Mouse (Mus musculus) lung, postnatal 4 days (tissue): ENCODE data around the gene Magi1.

Experiments
- DNase-seq, 2 experiments: peaks; one replicate each; pipeline ENCODE4 v3.0.0; 2021

The Magi1 gene

DNA sequence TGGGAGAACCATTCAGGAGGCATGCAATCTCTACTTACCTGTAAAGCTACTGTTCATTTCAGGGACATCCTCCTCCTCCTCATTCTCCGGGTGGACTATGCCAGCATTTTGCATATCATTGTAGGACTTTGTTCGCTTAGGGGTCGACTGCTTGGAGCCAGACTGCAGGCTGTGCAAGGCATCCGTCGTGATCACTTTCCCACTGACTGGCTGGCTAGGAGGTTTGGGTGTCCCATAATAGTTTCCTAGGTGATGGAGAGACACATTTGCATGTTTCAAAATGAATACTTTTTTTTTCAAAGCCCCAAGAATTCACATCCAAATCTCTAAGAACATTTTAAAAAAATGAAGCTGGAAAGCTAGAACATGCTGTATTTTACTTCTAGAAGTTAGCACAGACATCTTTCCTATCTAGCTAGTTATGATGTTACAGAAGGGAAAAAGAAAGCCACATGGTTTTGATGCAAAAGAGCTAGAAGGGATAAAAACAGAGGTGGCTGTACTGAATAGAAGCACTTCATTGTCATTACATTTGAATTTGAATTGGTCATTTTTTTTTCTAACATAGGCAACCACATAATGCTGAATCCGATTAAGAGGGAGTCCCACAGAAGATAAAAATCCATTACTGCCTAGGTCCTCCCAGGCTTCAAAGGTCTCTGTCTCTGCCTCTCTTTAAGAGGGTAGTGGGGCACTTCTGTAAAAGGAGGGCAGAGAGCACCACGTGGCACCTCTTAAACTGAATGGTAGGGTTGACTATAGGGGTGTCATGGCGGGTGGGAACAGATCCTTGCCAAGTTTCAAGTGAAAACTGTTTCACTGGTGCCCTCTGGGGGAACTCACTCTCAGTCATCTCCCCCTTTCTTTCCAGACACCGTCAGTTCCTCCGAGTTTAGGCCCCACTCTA is 491.2 kb downstream of the Magi1 start:
- DNase-seq = no peak

DNA sequence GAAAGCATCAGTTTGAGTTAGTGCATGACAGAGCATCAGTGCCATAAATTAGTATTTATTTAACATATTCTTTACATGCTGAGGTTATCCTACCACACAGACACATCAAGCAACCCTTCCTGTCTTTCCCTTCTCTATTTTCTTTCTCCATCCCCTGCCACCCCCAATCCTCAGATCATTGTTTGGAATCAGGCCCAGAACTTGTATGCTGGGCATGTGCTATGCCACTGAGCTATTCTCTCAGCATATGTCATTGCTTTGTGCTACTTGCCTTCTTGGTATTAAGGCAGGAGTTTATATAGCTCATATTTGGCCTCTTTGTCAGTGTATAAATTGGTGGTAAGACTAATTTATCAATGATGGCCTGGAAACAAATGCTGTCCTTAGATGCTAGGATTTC is 494.0 kb downstream of the Magi1 start:
- DNase-seq = no peak

DNA sequence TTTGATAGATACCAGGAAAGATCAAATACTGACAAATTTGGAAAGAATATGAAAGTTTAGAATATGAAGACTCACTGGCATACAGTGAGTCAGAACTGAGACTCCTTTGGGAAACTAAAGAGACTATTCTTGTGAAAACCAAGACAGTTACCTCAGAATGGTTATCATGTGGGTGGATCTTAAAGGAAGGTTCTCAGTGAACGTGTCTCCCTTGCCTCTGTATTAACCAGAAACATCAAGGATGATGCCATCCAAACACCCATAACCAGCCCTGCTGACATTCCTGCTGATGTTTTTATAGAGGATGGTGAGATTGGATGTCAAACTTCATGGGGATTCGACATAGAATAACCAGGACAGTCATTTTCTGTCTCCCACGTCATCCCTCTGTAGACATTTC is 496.7 kb downstream of the Magi1 start:
- DNase-seq = no peak

DNA sequence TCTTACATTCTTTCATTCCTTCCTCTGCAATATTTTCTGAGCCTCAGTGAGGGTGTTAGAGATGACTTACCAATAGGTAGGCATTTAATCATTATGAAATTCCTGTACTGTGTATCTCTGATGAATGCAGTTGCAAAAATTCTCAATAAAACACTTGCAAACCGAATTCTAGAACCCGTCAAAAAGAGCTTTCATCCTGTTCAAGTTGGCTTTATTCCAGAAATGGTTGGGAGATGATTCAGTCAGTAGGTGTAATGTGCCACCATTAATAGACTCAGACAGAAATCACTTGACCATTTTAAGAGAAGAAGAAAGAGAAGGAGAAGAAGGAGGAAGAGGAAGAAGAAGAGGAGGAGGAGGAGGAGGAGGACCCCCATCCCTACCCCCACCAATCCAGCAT is 497.5 kb downstream of the Magi1 start:
- no peak for DNase-seq

DNA sequence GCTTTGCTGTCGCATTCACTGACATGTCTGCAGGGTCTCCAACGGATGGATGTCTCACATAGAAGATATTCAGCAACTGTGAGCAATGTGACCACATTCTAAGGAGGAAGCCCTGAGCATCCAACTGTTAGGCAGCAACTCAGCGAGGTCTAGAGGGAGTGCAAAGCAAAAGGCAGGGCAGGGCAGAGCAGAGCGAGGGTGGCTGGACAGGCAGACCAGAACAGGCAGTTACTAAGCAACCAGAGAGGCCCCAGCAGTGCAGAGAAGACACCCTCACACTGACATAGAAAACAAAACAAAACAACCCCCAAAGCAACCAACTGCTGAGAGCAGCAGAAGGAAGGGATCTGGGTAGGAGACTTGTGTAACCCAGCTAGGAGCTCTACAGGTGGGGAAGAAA is 512.6 kb downstream of the Magi1 start:
- no peak for DNase-seq

DNA sequence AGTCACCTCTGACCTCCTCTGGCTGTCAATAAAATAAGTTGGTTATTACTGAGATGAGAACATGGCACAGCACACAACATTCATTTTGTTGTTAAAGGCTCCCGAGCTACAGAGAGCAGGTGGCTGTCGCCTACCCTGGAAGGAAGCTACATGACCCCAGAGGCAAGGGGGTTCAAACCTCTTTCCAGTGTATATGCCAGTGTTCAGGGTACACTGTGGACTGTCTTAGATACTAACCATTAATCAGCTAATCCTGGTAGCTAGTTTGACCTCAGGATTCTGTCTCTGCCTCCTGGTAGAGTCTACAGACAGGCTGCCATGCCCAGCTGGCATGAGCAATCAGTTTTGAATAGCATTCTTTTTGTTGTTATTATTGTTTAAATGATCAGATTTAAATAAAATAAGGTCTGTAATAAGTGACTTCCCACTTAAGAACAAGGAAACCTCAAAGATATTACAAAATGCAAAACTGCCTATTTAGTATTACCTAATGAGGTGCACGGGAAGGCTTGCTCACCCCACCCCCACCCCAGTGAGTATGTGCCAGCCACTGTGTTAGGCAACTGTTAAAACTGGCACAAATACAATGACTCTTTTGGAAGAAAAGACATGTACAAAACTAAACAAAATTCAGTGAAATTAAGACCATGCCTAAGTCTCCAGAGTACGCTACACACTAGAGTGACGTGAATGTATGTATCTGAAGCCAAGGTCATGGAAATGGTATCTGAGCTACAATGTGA is 513.3 kb downstream of the Magi1 start:
- DNase-seq = no peak

DNA sequence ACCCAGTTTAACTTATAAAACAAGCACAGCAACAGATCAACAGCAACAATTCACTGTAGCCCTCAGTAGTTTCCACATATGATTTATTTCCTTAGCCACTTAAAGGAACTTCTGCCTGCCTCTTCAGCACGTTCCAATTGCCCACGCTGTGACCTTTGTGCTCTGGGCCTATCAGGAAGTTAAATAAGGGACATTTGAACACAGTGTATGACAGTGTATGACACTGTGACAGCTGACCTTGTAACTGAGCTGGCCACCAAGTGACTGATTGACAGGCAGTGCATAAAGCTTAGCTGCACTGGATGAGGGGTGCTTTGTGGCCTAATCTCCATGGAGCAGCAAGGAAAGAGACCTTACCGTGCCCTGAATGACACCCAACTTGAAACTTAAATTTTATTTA is 525.6 kb downstream of the Magi1 start:
- DNase-seq = no peak

DNA sequence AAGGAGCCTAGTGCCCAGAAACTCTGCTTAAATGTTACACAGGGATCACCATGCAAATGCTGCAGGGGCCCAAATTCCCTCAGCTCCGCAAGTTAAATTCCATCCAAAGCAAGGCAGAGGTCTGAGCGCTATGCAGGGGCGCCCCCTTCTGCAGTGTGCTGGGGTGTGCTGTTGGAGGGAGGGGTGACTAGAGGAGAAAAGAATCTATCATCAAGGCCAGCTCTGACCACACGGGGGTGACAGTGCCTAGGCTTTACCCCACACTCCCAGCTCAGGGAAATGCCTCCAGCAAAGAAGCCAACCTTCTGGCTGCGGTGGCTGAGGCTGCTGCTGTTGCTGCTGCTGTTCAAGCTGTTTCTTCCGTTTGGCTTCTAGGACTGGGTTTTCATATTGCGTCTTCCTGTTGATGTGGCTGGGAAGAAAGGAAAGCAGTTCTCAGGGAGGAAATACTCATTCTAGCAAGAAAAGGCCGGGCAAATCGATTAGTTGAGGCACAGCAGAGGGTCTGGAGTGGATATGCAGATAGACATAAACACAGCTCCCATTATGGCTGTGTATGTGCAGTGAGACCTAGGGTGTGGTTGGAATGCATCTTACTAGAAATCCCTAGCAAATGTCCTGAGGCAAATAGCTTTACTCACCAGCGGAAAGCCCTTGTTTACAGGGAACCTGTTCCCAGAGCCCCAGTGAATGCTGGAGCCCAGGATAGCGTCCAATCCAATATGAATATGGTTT is 526.2 kb downstream of the Magi1 start:
- peak; percentile 85 to 86 for DNase-seq

DNA sequence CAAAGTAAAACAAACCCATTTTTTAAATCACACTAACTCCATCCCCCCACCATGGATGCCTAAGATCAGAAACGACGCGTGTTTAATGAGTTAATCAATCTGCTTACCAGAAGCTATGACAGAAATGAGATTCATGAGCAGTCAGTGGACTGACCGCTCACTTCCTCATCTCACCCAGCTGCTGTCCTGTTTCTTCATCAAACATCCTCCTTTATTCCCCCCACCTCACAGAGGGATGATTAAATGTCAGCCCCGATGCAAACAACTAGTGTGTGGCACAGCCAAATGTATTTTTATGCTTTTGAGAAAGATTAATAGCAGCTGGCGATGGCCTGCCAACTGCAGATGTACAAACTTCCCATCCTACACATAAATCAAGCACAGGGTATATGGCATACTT is 540.6 kb downstream of the Magi1 start:
- DNase-seq = no peak

DNA sequence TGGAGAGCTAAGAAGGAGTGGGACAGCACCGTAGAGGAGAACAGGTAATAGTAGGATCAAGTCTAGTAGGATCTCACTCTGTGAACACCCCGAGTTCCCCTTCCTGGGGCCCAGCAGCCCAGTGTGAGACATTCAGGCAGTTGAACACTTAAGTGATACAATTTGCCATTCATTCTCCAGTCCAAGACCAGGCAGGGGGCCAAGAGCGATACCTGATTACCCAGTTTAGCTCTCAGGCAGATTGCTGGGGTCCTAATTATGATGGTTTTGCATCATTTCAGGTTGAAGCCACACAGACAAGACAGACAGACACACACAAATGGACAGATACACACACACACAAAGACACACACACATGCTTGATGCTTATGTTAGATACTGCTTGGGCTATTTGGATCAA is 543.9 kb downstream of the Magi1 start:
- DNase-seq = no peak

DNA sequence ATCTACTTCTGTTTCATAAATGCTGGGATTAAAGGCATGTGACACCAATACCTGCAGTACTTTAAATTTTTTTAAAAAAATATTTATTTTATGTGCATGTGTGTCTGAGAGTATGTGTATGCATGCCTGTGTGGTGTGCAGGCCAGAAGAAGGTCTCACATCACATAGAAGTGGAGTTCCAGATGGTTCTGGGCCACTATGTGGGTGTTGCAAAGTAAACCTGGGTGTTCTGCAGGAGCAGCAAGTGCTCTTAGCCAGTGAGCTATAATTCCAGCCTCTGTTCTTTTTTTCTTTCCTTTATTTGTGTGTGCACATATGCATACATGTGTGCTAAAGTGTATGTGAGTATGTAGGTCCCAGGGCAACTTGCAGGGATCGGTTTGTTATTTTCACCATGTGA is 546.6 kb downstream of the Magi1 start:
- DNase-seq = no peak

DNA sequence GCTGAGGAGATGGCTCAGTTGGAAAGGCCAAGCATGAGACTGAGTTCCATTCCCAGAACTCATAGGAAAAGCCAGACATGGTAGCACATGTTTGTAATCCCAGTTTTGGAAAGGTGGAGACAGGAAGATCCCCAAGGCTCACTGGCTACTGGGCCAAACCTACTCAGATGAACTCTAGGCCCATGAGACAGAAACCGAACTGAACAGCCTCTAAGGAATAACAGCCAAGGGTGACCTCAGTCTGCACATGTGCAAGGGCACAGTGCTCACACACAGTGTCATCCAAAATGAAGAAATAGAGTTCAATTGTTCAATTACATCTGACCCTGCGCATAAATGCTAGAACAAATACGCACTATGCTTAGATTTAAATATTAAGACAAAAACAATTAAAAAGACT is 547.6 kb downstream of the Magi1 start:
- no peak for DNase-seq

DNA sequence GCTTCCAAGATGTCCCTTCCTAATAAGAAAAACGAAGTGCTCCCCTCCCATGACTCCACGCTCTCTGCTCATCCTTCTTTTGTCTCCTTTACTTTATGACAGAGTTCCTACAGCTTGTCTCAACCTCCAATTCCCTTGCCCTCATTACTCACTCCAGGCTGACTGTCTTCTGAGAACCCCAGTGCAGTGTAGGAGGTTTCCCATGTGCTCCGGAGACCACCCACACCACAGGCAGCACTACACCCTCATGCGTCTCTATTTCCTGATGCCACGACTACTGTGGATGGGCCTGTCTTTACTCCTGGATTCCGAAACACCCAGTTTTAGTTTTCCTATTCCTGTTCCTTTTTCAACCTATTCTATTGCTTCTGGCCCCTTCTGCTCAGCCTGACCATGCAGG is 549.9 kb downstream of the Magi1 start:
- DNase-seq = no peak

DNA sequence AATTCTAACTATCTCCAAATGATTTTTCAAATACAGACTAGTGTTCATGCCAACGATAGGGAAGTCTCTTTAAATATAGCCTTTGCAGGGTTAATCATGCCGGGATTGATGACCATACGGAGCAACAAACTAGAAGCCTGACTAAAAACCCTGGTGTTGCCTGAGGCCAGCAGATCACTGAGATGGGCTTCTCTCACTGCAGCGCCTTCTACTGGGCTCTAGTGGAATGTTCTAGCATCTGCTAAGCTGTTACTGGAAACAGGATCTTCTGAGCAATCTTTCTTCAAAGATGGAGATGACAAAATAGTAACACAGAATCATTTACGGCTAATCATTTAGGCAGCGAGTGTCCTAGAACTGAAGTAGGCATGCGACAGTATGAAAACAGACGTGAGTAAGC is 554.0 kb downstream of the Magi1 start:
- peak in 1 of 2 experiments; percentile 15 for DNase-seq

DNA sequence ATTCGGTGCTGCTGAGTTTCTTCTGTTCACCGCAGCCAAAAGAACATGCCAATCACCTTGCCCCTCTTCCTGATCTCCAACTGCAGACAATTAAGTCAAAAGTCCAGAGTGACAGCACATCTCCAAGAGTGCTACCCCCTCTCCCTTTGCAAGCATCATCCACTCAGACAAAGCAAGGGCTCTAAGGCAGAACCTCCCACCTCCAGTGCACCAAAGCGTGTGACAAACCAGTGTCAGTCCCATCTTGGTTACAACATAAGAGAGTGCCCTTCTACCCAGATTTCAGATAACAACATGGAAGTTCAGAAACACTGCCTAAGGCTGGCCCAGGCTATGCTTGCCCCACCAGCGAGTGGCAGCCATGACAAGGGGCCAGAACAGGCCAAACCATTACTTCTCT is 554.9 kb downstream of the Magi1 start:
- no peak for DNase-seq

DNA sequence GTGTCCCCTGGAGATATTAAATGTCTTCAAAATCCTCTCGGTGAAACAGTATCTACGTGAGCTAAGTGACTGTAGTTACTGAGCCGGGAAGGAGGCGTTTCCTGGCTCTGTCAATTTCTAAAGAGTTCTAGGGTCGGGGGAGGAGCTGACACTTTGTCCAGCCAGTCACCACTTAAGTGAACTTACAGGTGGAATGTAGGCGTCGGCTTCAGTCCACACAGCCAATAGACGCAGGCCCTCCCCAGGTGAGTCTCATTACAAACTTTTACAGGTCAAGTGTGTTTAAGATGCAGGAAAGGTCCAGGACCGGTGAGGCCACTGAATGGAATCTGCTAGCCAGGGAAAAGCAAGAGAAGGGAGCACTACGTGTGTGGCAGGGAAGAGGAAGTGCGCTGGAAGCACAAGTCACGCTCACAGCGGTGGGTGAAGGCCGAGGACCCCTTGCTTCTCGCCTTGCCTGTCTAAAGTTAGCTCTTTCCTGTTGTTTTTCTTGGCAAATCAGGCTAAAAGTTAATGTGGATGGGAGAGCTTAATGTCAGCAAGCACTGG is 556.0 kb downstream of the Magi1 start:
- peak; percentile 43 to 60 for DNase-seq

DNA sequence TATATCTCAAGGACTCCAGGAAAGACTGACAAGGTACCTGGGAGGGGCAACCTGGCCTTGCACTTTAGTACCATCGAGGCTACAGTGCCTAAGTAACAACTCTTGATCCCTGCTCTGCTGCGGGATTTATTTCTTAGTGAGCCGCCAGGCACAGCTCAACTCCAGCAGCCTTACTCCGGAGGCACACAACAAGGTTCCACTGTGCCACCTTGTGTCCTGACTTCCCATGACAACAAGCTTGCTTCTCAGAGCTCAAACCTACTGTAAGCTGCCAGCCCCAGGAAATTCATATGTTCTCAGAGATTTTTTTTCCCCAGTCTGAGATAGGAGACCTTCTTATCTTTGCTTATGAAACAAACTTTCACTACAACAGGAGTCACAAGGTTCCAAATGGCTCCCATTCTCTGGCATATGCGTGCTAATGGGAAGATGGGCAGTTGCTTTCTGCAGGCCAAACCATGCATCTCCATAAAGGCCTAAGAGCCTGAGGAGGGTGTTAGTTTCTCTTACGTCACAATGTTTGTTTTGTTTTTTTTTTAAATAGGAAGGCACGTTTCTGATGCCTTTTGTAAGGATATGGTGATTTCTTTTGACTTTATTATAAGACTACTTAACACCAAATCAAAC is 556.8 kb downstream of the Magi1 start:
- no peak for DNase-seq

DNA sequence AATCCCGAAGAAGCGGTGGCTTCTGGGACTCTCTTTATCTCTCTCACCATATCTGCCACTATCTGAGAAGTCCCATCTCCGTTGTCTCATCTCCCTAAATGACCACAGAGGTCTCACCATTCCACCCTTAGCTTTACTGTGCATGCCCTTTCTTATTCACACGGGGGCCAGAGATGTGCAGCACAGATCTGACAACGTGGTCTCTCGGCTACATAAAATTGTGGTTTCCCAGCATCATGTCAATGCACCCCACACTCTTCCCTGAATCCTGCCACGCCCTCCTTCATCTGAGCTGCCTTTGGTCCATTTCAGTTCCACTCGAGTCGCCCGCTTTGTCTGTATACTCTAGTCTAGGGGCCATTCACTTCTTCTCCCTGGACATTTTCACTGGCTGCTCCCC is 557.6 kb downstream of the Magi1 start:
- no peak for DNase-seq

DNA sequence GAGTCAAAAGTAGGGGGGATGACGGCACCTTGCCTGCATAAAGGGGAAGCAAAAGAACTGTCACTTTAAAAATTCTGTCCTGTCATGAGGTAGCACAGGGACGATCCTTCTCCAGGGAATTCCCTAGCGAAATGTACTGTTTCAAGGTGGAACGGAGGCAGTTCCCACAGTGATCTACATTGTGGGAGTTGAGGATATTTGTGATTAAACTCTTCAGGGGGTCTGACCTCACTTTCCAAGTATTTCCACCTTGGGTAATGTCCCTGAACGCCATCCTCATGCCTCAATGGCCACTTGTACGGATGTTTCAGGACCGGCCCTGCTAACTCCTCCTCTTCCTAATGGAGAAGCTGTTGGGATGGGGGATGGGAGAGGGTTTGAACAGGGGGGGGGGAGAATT is 559.0 kb downstream of the Magi1 start:
- no peak for DNase-seq

DNA sequence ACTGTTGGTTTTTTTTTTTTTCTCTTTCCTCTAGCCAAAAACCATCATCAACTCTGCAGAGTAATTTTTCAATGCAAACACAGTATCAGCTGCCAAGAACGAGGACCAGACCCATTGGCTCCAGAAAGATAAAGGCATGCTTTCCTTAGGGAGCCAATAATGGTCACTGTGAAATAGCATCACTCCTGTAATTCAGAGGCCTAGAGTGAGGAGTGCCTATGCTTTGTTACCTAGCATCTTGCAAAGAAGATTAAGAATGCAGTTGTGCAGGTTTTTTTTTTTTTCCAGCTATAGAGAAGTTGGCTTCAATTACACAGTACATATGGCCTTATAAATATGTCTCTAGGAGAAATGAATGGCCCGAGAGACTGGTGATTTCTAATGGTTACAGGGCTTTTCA is 560.5 kb downstream of the Magi1 start:
- DNase-seq = no peak

DNA sequence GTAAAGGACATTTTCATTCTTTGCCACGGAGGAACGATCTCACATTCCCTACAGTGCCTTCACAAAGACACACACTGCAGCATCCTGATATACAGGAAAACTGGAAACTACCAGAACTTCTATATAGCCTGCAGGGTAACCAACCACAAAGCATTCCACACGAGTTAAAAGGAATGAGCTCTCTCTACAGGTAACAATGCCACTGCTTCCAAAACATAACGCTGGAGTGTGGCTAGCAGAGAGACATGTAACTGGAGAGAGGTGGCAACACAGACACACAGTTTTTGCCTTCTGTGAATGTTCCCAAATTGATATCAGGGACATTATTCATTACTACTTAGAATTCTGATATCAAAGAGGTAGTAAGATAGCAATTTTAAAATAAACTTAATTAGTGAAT is 564.2 kb downstream of the Magi1 start:
- no peak for DNase-seq

DNA sequence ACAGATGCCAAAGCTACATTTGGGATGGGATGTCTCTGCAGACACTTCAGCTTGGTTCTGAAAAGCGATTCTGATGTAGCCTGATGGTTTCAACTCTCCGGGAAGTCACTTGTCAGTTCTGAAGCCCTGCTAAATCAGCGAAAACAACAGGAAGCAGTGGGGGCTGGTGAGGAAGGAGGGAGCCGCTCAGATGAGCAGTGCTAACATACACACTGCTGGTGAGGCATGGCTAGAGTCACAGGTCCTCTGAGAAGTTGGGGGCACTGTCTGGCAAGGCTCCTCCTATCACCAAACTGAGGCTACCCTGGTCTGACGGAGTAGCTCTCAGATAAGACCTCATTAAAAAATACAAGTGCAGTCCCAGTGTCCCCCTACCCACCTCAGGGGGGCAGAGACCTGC is 565.3 kb downstream of the Magi1 start:
- peak; percentile 11 to 32 for DNase-seq

DNA sequence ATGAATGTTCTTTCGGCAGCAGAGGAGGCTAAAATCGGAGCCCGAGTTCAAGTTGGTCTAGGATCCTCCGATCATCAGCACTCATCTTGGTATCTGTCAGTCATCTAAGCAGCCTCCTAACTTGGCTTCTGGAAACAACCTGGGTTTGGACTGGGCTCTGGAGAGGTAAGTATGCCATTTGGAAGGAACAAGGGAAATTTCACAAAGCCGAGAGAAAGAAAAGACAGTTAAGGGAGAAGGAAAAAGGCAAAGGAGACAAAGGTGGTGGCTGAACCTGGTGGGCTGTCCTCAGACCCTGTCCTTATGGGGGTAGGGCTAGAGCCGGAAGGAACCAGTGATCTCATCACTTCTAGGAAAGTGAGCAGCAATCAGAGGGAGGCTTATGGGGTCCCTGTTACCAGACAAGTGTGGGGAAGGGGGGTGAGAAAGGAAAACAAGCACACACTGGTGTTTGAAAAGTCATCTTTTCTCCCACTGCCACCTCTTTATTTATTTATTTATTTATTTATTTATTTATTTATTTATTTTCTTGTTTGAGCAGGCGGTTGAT is 565.8 kb downstream of the Magi1 start:
- DNase-seq = no peak
